Mouse (Mus musculus) left cerebral cortex, adult 9 months (tissue): Measurements from ENCODE around the gene Osgin1.

Experiments used
- DNase-seq, 2 experiments: peaks; one replicate each; pipeline ENCODE4 v3.0.0; 2022; ENCODE audit warnings: low spot score in 2 of 2

Osgin1 gene

DNA sequence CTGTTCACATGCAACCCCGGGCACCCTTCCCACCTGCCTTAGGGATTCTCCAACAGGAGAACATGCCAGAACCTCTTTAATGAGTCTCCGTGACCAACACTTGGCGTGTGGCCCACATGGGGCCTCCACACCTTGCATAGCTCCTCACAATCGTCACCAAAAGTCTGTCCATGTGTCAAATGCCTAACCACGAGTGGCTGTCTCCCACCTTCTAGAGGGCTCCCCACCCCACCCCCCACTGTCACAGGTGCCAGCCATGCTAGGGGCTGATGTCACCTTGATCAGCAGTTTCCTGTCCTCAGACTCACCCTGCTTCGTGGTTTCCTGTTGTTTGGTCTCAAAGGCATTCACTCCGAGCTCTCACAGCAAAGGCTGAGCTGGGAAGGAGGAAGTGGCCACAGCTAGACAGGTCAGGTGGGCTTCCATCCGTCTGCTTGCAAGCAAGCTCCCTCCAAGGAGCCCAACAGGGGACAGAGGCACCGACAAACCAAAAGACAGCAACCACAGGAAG is 10.2 kb upstream of the Osgin1 start:
- no peak for DNase-seq

DNA sequence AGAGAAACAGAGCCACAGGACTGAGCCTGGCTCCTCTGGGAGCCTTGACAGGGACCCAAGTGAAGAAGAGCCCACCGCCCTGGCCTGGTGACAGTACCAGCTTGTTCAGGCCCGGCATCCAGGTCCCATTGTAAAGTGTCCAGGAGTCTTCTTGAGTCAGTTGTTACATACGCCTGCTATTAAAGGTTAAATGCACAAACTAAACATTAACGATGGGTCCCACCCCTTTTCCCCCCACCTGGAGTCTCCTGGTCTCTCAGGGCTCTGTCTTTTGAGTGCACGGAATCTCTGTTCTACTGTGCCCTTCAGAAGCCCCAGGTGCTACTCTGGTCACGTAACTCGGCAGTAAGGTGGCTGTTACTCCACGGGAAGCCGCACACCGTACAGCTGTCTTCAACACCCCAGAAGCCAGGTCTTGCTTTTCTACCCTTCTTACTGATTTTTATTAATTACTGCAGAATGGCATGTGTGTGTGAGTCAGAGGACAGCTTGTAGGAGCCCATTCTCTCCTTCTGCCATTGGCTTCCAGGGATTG is 9.7 kb upstream of the Osgin1 start:
- DNase-seq, result no peak

DNA sequence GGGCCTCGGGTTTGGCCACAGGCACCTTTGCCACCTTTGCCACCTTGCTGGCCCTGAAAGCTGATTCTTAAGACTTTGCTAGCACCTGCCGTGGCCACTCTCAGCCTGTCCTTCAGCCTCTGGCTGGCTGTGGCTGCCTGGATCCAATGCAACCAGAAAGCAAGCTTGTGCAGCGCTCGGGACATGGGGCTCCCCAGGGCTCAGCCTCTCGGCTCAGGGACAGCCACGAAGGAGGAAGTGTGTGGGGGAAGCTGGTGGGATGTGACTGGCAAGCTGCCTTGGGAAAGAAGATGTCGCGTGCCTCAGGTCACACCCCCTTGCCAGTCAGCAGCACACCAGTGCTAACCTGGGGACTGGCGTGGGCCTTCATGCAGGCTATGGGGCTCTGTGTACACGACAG is 9.2 kb upstream of the Osgin1 start:
- DNase-seq, result no peak

DNA sequence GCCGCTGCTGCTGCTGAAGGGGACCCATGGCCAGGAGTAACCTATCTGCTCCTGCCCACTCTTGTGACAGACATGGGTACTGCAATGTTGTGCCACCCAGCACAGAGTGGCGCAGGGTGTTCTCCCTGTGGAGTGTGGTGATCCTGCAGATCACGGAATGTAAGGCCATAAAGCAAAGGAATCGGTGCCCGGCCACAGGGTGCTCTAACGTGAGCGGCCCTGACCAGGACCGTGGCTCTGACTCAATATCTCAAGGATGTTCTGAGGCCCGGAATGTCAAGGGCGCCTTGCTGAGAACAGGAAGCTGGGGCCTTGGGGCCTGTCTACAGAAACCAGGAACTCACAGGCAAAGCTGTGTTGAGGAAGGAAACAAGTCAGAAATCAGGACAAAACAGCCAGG is 8.4 kb upstream of the Osgin1 start:
- no peak for DNase-seq

DNA sequence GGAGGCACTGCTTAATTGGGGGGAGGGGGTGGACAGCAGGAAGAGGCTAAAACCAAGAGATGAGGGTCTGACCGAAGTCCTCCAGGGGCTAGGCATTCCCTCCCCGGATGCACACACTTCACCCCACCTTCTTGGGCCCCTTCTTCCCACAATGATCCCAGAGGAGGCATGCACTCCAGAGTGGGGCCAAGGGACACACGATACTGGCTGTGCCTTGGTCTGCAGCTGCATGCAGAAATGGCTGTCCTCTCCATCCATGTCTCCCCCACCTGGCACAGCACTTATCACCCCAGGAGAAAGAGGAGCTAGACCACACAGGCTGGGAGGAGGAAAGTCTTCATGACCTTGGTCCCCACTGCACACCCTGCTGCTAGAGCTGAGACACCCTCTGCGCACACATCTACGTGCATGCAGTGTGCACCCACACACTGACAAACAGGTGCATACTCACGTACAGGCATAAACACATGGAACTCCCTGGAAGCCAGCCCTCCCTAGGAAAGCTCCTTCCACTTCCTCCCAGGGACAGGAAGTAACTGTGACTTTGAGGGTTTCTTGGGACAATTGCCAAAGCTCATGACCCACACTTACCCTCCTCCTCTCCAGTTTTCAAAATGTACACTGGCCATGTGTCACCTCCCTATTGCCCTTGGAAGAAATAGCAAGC is 7.7 kb upstream of the Osgin1 start:
- DNase-seq, result no peak

DNA sequence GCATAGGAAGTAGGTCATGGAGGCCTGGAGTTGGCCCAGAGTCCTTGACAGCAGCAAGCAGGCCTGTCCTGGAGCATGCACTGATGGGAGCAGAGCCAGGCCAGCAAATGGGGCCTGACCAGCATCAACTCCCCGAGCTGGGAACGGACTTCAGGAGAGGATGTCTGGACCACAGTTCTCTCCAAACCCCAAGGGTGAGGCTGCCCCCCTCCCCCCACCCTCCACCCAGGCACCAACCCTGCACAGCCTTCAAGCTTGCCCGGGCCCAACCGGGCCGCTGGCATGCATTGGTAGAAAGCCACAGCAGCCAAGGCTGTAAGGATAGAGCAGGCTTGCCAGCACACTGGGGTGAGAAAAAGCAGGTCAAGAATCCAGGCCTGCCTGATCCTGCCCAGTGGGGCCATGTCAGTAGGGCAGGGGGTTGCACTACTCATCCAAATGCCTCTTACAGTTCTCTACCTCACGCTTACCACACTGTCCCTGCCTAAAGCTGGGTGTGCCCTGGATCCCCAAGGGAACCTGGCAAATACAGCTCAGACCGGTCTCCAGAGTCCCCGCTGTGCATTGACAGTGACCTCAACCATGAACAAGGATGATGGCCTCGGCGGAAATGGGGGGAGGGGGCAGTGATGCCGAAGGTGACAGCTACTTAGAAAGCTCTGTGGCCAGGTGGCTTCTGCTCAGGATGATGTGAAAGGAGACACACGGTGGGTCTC is 6.1 kb upstream of the Osgin1 start:
- DNase-seq, result no peak

DNA sequence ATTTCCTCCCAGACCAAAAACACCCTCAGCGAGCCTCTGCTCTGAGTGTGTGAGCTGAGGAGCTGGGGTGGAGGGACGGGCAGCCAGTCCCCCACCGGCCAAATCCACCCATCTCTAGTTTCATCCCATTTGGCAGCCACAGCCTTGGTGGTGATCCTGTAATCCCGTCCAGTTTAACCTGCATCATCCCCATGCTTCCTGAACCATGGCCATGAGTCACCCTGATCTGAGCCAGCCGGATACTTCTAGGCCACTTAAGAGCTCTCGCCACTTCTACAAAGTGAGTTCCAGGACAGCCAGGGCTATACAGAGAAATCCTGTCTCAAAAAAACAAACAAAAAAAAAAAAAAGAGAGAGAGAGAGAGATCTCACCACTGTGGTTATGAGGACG is 5.6 kb upstream of the Osgin1 start:
- DNase-seq, result no peak

DNA sequence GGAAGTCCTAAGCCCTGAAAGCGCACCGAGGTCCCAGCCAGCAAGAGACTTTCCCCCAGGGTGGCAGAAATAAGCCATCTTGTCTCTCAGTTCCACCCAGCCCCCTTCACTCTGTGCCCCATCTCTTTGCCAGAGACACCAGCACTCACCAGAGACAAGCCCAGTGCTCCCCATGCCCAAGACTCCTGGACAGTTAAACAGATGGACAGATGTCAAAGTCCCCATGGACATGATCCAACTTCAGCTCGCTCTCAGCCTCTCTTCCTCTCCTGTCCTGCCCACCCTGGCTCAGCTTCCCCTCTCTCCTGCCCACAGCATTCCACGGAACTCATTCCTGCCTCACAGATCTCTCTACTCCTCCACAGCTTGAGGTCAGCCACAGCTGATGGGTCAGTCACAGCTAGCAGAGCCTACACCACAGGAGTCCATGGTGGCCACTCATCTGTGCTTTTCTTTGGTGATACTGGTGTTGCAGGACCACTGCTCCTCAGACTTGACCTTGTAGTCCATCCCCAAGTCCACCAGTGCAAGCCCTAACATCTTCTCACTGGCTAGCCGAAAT is 5.1 kb upstream of the Osgin1 start:
- DNase-seq, result no peak

DNA sequence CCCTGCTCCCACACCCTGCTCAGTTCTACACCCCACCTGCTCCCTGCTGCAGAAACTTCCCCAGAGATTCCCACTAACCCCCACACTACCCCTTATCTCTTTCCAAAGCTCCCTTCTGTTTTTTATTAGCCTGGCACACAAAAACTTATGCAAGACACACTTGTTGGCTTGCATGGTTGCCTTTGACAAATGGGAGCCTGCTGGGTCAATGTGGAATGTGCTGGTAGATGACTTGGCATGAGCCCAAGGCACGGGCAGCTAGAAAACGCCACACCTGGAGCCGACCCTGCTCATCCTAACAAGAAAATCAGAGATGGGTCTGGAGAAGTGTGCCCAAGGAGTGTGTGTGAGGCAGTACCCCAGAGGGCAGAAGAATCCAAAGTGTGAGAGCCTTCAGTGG is 4.4 kb upstream of the Osgin1 start:
- no peak for DNase-seq

DNA sequence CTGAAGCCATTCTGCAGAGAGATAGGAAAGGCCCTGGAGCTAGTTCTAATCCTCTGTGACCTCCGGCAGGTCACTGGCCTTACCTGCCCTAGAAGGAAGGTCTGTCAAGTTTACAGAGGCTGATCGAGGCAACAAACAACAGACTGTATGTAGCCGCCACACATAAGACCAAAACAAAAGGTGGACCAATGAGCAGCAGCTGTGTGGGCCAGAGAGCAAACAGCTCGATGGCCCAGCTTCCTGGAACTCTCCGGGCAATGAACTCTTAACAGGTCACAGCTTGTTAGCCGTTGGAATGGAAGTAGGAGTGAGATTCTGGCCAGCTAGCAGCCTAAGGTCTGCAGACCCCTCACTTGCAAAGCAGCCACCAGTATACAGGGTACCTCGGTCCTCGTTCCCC is 3.7 kb upstream of the Osgin1 start:
- DNase-seq, result no peak

DNA sequence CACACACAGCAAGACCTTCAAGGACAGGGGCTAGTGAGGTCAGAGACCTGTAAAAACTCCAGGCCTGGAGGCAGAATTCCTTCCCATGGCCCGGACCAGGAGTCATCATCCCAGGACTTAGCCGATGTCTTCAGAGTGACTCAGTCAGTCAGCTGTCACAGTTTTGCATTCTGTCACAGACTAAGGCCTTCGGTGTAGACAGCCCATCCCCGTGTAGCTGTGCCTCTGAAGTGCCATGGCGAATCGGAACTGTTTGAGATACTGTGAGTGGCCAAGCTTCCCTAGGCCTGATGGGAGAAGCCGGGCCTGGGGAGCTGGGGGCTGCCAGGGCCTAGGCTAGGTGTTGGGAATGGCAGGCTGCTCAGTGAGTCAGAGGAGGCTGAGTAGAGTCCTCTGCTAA is 3.2 kb upstream of the Osgin1 start:
- DNase-seq, result no peak

DNA sequence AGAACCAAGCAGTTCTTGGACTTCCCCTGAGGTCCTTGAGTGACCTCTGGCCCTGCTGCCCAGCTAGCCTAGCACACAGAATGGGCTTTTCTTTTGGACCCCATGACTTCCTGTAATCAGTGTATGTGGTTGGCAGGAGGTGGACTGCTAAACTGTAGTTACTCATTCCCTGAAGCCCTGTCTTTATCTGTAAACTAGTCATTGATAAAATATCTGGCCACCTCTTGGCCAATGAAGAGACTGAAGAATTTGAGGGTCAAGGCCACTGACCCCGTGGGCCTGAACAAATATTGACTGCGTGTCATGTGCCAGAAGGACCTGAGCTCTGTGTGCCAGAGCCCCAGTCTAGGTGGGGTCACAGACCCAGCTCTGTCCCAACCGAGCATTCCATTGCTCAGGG is 1.6 kb upstream of the Osgin1 start:
- no peak for DNase-seq

DNA sequence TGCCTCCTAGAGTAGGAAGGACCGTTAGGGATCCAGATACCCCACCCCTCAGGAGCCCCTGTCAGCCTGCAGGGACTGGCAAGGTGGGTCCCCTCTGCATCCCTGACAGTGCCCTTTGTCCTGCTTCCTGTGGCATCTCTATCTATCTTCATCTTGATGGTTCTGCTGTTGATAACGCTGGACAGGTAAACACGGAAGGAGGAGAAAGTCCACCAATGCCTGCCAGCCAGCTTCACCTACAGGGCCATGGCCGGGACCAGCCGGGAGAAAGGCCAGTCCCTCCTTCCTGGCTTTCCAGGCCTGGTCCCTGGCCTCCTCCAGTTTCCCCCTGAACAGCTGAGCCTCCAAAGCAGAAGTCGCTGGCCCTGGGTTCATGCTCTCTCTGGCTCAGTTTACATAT is 645 bp downstream of the Osgin1 start:
- DNase-seq, result no peak

DNA sequence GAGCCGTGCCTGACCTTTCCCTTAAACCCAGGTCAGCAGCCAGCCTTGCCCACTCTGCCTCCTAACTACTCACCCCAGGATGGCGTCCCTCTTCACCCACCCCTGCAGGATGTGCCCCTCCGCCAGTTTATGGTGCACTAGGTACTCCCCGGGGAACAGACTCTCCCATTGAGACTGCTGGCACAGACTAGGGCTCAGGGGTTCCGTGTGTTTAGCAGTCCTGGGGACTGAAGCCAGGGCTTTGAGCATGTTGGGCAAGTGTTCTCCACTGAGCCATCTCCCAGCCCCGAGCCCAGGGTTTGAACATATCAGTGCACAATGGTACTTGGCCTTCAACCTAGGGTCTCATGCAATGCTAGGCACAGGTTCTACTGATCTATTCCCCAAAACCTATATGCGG is 1.6 kb downstream of the Osgin1 start:
- no peak for DNase-seq

DNA sequence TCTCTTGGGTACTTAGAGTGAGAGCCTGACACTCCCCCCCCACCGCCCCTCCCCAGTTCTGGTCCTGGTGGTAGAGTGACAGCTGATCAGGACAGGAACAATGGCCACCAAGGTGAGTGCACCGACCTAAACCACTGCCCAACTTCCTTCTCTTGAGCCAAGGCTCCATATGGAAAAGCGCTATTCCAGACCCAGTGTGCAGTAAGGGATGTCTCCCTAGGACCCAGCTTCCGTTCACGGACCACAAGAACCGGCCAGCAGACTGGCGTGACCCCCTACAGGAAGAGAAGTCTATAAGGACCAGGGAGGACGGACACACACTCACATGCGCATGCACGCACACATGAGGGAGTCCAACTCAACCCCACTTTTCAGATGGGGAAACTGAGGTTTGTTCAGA is 2.4 kb downstream of the Osgin1 start:
- no peak for DNase-seq

DNA sequence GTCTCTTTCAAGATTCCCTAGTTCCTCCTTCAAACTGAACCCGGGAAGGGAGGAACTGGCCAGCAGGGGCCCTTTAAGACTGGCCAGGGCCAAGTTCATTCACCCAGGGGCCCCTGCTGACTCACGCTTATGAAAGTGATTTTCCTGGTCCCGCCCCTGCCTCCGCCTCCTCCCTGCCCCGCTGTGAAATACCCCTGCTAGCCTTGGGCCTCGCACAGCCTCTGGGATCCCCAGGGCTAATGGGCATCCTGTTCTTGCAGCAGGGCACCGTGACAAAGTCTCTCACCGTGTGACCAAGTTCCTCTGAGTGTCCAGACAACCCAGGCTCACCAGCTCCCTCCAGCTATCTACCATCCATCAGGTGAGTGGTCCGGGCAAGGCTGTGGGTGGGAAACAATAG is 3.0 kb downstream of the Osgin1 start:
- peak in 1 of 2 experiments; percentile 44 for DNase-seq

DNA sequence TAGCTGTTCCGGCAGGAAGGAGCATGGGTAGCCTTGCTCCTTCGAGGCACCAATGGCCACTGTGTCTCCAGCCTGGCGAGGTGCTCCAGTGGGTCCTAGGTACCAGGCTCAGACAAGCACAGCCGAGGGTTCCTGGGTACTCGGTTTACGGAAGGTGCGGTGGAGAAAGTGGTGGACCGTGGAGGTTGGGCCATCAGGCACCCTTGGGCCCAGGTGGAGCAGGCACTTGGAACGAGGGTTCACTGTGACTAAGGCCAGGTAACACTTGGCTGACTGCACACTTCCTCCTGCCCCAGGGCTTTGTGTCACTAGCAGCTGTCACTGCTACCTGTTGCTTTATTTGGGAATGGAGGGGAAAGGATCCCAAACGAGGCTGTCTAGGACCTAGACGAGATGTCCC is 3.6 kb downstream of the Osgin1 start:
- DNase-seq, result no peak

DNA sequence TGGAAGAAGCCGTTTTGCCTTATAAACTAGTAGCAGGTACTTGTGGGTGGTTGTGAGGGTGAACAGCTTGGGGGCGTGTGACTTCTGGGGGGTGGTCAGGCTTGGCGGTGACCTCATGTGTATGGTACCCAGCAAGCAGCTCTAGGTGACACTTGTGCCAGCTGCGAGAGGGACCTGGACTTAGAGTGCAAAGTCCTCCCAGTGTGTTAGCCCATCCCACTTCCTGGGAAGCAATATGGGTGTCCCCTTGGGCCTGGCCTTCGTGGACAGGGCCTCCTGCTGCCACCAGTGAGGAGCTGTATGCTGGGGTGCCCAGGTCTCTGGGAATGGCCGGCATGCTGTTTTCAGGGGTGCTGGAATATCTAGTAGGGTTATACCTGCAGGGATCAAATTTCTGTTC is 5.0 kb downstream of the Osgin1 start:
- DNase-seq, result no peak

DNA sequence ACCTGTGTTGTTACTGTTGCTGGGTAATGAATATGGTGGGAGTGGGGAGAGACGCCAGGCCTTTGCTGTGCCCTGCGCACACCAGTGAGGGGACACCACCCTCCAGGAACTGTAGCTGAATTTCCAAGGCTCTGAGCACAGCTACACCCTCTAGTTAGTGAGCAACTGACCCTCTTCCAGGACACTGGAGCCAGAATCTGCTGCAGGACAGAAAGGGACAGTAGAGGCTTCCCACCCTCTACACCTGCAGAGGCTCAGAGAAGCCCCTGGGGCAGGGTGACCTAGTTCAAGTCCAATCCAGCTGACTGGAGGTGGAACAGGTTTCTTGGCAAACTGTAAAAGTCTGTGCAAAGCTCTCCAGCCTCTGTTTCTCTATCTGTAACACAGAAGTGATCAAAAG is 5.5 kb downstream of the Osgin1 start:
- DNase-seq, result no peak

DNA sequence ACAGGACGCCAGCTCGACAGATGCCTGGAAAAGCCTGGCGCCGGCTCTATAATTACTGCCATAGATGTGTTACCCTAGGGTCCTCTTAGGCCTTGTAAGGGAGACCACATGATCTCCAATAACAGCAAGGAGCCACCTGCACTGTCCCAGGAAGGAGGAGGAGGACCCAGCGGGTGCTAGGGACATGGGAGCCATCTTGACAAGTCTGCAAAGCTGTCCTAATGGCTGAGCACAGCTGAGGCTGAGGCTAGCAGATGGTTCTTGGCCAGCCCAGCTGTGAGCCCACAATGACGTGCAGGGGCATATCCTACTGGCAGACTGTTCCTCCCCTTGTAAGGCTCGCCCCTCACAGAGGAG is 5.9 kb downstream of the Osgin1 start:
- DNase-seq, result no peak

DNA sequence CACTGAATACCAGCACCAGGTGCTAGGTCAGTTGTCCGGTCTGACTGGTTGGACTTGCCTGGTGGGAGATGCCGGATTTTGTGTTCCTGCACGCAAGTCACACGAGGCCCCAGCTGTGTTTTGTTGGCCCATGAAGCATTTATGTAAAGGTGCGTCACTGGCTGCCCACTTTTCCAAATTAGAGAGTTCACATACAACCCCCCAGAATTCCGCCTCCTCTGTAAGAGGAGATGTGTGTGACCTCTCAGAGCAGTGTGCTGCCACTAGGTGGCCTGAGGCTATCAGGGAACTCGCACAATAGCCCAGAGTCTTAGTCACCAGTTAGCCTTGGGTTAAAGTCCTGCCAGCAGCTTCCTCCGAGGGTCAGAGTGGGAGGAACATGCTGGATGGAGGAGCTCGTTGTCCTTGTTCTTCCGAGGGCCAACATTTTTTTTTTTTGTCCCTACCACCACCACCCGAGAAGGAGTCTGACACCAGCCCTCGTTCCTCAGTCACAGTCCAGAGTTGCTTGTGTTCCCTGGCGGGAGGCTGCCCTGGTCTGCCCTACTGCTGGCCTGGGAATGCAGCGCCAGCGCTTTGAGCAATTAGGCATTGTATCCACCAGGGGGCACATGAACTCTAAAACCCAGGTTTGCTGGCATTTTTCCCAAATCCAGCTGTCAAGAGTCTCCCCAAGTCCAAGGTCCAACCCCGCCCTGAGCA is 6.5 kb downstream of the Osgin1 start:
- DNase-seq, result peak in 1 of 2 experiments; percentile 66

DNA sequence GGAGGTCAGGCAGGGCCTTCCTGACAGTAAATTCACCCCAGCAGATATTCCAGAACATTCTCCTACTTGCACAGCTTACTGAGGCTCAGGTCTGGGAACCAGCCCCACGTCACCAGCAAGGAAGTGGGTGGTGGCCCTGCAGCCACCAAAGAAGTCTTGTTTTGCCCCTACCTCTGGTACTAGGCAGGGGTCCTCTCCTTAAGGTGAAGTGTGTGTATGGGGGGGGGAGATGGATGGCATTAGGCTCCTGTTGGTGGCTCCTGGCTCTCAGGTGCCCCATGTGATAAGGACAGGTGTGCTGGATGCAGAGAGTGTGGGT is 7.0 kb downstream of the Osgin1 start:
- no peak for DNase-seq

DNA sequence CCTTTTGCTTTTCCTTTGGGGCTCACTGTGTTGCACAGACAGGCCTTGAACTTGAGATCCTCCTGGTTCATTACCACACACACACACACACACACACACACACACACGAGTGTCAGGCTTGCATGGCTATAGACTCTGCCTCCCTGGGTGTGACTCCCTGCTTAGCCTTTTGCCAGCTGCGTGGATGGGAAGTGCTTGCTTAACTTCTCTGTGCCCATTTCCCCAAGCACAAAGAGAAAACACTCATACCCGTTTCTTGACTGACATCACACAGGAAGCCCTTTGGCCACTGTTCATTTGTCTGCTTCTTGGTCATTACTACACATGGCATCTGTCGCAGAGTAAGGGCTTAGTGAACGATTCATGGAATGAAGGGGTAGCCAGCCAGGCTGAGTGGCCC is 8.1 kb downstream of the Osgin1 start:
- no peak for DNase-seq
